Mouse (Mus musculus): Measurements from ENCODE around the gene Pdcd6ip.

- TF ChIP-seq CTCF (IDR thresholded peaks at IDR 0.05; ENCODE audit: low read depth): no peak
- TF ChIP-seq EP300 (IDR thresholded peaks at IDR 0.05; ENCODE audit: low read depth): no peak
Observed at GRCm38 (mm10) chr9:113617081-113617480, 91.0 kb downstream of the Pdcd6ip start.

Data from heart, postnatal 0 days (tissue).